Mouse (Mus musculus) forebrain, embryonic 12.5 days (tissue): ENCODE measurements around the gene Upk3bl. TPM values are rescaled to one million over a fixed set of nuclear protein-coding genes. Genes with fewer than 3 reads are reported as not detected.

Experiments used
- ATAC-seq: fragments of 200-750 bp; cut with Nextera tagmentation; 2 replicates; pipeline ENCODE4 v1.8.0; 2017; ENCODE audit warnings: moderate TSS enrichment; ENCODE audit not compliant: low FRiP score
- H3K27ac ChIP-seq: fragments of 300-500 bp; sonication (generic); 2 replicates; pipeline ENCODE4 v1.5.1; 2016; ENCODE audit warnings: mild to moderate bottlenecking
- H3K27me3 ChIP-seq: fragments of 300-500 bp; sonication (generic); 2 replicates; pipeline ENCODE4 v1.6.1; 2016; ENCODE audit warnings: mild to moderate bottlenecking
- H3K36me3 ChIP-seq: fragments of 300-500 bp; sonication (generic); replicated peaks from 2 replicates; pipeline ENCODE4 v1.6.1; 2016; ENCODE audit warnings: mild to moderate bottlenecking
- H3K4me1 ChIP-seq: fragments of 300-500 bp; sonication (generic); 2 replicates; pipeline ENCODE4 v1.6.1; 2016
- H3K4me2 ChIP-seq: fragments of 300-500 bp; sonication (generic); 2 replicates; pipeline ENCODE4 v1.6.1; 2016; ENCODE audit warnings: mild to moderate bottlenecking, moderate library complexity
- H3K4me3 ChIP-seq: fragments of 300-500 bp; sonication (generic); replicated peaks from 2 replicates; pipeline ENCODE4 v1.5.1; 2016; ENCODE audit warnings: mild to moderate bottlenecking
- H3K9ac ChIP-seq: fragments of 300-500 bp; sonication (generic); 2 replicates; pipeline ENCODE4 v1.6.1; 2016; ENCODE audit warnings: mild to moderate bottlenecking
- H3K9me3 ChIP-seq: fragments of 300-500 bp; sonication (generic); 2 replicates; pipeline ENCODE4 v1.6.1; 2016
- WGBS: fragments of 180-500 bp; shearing (Covaris S2); methylation state at CpG from one replicate; pipeline ENCODE4 v1.1.7; 2016; 5-methylcytosine and 5-hydroxymethylcytosine counted together
- polyA plus RNA-seq: library from polyadenylated mRNA; unstranded; fragments of >200 nt; fragmentation: Nextera tagmentation; extraction: Ambion mirVana; gene quantifications from 2 replicates; pipeline ENCODE4 v1.2.1, GENCODE M21; 2016

The Upk3bl gene
- polyA plus RNA-seq, 1 experiment from 2014 or later: 0.92 TPM

DNA sequence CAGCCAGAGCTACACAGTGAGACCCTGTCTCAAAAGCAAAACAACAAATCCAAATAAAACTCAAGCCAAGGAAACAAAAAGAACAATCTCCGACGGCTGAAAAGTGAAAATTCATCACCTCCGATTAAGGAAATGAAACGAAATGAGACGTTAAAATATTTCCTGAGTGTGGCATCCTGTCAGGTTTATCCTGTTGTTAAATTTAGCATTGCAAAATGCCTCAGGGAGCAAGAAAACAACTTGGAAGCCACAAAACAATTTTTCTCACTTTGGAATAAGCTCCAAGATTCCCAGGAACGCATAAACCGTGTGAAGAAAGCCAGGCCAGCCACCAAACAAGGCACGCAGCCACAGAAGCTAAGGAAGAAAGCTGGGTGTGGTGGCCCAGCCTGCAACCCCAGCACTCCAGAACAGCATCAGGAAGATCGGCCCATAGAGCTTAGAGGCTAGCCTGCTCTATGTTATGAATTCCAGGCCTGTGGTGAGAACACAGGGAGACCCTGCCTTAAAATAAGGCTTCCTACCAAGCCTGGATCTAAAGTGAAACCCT is 22.8 kb downstream of the Upk3bl start:
- no peak for ATAC-seq
- Histone ChIP-seq H3K36me3 (no peaks in the 10 kb centered on the region), H3K4me2 (no peak overlapping the region), H3K9me3 (no peaks in the 10 kb centered on the region), H3K4me1 (peaks cover 3% of the 10 kb centered on the region; the same call in 1 of the 2 replicates), H3K9ac (no peak overlapping the region), H3K27ac (no peak overlapping the region), H3K27me3 (peaks cover 8% of the 10 kb centered on the region), H3K4me3 (no peak overlapping the region)
- WGBS: 89% methylated on average over 9 of the region's 9 CpGs

DNA sequence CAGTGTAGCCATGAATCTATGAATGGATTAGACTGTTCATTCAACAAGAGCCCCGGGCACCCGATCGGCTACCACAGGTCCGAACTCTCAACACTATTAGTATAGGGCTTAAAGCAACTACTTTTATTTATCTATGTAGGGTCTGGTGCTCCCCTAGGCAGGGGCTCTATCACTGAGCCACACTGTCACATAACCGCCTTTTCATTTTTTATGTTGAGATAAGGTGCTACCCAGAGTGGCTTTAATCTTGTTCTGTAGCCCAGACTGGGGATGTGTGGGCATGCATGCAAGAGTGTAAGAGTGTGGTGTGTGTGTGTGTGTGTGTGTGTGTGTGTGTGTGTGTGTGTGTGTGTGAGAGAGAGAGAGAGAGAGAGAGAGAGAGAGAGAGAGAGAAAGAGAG is 23.8 kb downstream of the Upk3bl start:
- H3K9me3 ChIP-seq: no peaks in the 10 kb centered on the region
- 95% methylated on average over 5 of the region's 5 CpGs for WGBS
- no peak for ATAC-seq
- H3K4me3 ChIP-seq: no peak overlapping the region
- H3K9ac ChIP-seq: no peak overlapping the region
- no peak overlapping the region for H3K27ac ChIP-seq
- no peak overlapping the region for H3K4me2 ChIP-seq
- peaks cover 4% of the 10 kb centered on the region for H3K4me1 ChIP-seq
- peaks cover 8% of the 10 kb centered on the region for H3K27me3 ChIP-seq
- no peaks in the 10 kb centered on the region for H3K36me3 ChIP-seq

GRCm38 (mm10) chr5:136082345-136082744 is 28.1 kb downstream of the Upk3bl start:
- H3K4me3 ChIP-seq: no peak overlapping the region
- H3K27ac ChIP-seq: no peak overlapping the region
- H3K9ac ChIP-seq: no peak overlapping the region
- no peak for ATAC-seq
- peaks cover 26% of the 10 kb centered on the region for H3K27me3 ChIP-seq
- no peak overlapping the region for H3K4me2 ChIP-seq
- H3K36me3 ChIP-seq: no peaks in the 10 kb centered on the region
- H3K4me1 ChIP-seq: peaks cover 24% of the 10 kb centered on the region
- WGBS: 77% methylated on average over 4 of the region's 4 CpGs
- H3K9me3 ChIP-seq: no peaks in the 10 kb centered on the region

GRCm38 (mm10) chr5:136083669-136084107 is 29.4 kb downstream of the Upk3bl start, which contains the start of gene Rasa4:
TSS of gene Rasa4 (plus strand) at chr5:136083916.
- no peaks in the 10 kb centered on the region for H3K9me3 ChIP-seq
- H3K9ac ChIP-seq: peak within 1 kb of the TSS; percentile 64
- H3K4me2 ChIP-seq: peak within 1 kb of the TSS; percentile 90
- H3K4me3 ChIP-seq: peak within 1 kb of the TSS; percentile 52
- peaks cover 31% of the 10 kb centered on the region for H3K27me3 ChIP-seq
- WGBS: under 1% methylated on average over 25 of the region's 28 CpGs
- H3K27ac ChIP-seq: no peak within 1 kb of the TSS
- no peaks in the 10 kb centered on the region for H3K36me3 ChIP-seq
- H3K4me1 ChIP-seq: peaks cover 28% of the 10 kb centered on the region
- ATAC-seq: peak; percentile 97

- H3K4me3 ChIP-seq: peak overlapping the region; percentile 52
- H3K9me3 ChIP-seq: no peaks in the 10 kb centered on the region
- no peak overlapping the region for H3K27ac ChIP-seq
- no peak; the same call in none of the 2 replicates for ATAC-seq
- H3K4me1 ChIP-seq: peaks cover 28% of the 10 kb centered on the region
- peak overlapping the region; percentile 64 for H3K9ac ChIP-seq
- H3K4me2 ChIP-seq: peak overlapping the region; percentile 90
- WGBS: 1% methylated on average over 23 of the region's 23 CpGs
- H3K36me3 ChIP-seq: no peaks in the 10 kb centered on the region
- H3K27me3 ChIP-seq: peaks cover 32% of the 10 kb centered on the region
These were observed 30.0 kb downstream of the Upk3bl start for GRCm38 (mm10) chr5:136084144-136084881.

- ATAC-seq: peak; percentile 22; the same call in 1 of the 2 replicates
- Histone ChIP-seq H3K36me3 (no peaks in the 10 kb centered on the region), H3K4me2 (peak overlapping the region; percentile 90), H3K27me3 (peaks cover 34% of the 10 kb centered on the region), H3K9me3 (no peaks in the 10 kb centered on the region), H3K27ac (0 out of 2 replicates have a peak overlapping the region, but pooled peaks have one; percentile 13), H3K9ac (no peak overlapping the region), H3K4me3 (peak overlapping the region; percentile 52), H3K4me1 (peaks cover 28% of the 10 kb centered on the region)
- 5% methylated on average over 19 of the region's 21 CpGs for whole genome bisulfite sequencing
These were observed 30.8 kb downstream of the Upk3bl start for GRCm38 (mm10) chr5:136084891-136085651.

GRCm38 (mm10) chr5:136086290-136086689 is 32.0 kb downstream of the Upk3bl start:
- WGBS: 95% methylated on average over 8 of the region's 8 CpGs
- H3K27me3 ChIP-seq: peaks cover 31% of the 10 kb centered on the region
- no peak overlapping the region for H3K4me3 ChIP-seq
- no peak overlapping the region for H3K27ac ChIP-seq
- no peak overlapping the region for H3K4me2 ChIP-seq
- H3K4me1 ChIP-seq: peaks cover 28% of the 10 kb centered on the region
- H3K9me3 ChIP-seq: no peaks in the 10 kb centered on the region
- no peak overlapping the region for H3K9ac ChIP-seq
- ATAC-seq: no peak
- no peaks in the 10 kb centered on the region for H3K36me3 ChIP-seq

GRCm38 (mm10) chr5:136088821-136089575 is 34.7 kb downstream of the Upk3bl start:
- H3K9ac ChIP-seq: no peak overlapping the region
- no peak overlapping the region for H3K27ac ChIP-seq
- no peaks in the 10 kb centered on the region for H3K36me3 ChIP-seq
- no peaks in the 10 kb centered on the region for H3K9me3 ChIP-seq
- WGBS: 15% methylated on average over 14 of the region's 14 CpGs
- H3K4me1 ChIP-seq: peaks cover 21% of the 10 kb centered on the region
- peaks cover 30% of the 10 kb centered on the region for H3K27me3 ChIP-seq
- H3K4me3 ChIP-seq: no peak overlapping the region
- no peak overlapping the region for H3K4me2 ChIP-seq
- ATAC-seq: no peak

DNA sequence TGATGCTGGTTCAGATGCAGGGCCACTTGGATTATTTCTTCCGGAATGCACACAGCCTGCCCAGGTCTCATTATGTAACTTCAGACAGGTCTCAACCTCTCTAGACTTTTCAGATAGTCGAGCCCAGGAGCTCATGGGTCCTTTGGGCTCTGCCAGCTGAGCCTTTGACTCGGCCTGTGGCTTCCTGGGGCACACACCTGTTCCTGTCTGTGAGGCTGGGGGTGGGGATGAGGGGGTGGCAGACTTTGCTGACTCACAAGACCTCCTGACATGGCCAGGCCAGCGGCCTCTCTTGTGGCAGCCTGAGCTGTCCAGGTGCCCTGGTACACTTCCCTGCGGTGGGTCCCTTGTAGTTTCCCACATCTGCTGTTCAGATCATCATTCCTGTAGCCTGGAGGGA is 37.6 kb downstream of the Upk3bl start:
- H3K27ac ChIP-seq: no peak overlapping the region
- ATAC-seq: no peak

DNA sequence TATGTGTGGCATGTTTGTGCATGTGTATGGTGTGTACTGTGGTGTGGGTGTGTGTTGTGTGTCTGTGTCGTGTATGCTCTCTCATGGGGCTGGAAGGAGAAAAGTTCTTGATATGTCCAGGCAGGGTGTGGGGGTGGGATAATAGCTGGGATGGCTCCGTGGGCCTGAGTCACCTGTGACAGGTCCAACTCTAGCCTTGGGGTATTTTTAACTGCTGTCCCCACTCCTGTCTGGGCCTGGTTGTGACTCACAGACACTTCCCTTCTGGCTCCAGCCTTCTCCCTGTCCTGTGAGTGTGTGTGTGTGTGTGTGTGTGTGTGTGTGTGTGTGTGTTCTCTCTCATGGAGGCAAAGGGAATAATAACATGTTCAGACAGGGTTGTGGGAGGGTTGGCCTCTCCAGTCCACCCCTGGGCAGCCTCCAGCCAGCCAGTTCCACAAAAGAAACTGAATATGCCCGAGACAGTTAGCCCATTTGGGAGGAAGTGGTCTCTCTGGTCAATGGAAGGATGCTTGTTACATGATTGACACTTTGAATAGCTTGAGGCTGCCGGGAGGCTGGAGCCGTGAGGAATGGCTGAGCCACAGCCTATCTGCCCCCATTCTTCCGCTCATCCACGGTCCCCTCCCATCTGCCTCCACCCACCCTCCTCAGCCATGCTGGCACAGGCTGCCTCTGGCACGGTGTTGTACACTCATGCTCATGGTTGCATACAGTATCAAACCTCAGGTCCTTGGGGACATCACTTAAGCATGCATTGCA is 40.1 kb downstream of the Upk3bl start:
- no peak for ATAC-seq
- H3K4me3 ChIP-seq: no peak overlapping the region
- no peak overlapping the region for H3K9ac ChIP-seq
- no peaks in the 10 kb centered on the region for H3K9me3 ChIP-seq
- H3K4me1 ChIP-seq: peaks cover 8% of the 10 kb centered on the region
- no peak overlapping the region for H3K4me2 ChIP-seq
- 55% methylated on average over 8 of the region's 8 CpGs for WGBS
- no peaks in the 10 kb centered on the region for H3K36me3 ChIP-seq
- H3K27ac ChIP-seq: no peak overlapping the region
- peaks cover 14% of the 10 kb centered on the region; the same call in 1 of the 2 replicates for H3K27me3 ChIP-seq

More for the DNA sequence above, 37.6 kb downstream of the Upk3bl start:
- Histone ChIP-seq H3K4me3 (no peak overlapping the region), H3K9ac (no peak overlapping the region), H3K4me1 (peaks cover 11% of the 10 kb centered on the region), H3K4me2 (no peak overlapping the region), H3K9me3 (no peaks in the 10 kb centered on the region), H3K36me3 (no peaks in the 10 kb centered on the region), H3K27me3 (peaks cover 15% of the 10 kb centered on the region; the same call in 1 of the 2 replicates)
- 67% methylated on average over 5 of the region's 5 CpGs for WGBS

DNA sequence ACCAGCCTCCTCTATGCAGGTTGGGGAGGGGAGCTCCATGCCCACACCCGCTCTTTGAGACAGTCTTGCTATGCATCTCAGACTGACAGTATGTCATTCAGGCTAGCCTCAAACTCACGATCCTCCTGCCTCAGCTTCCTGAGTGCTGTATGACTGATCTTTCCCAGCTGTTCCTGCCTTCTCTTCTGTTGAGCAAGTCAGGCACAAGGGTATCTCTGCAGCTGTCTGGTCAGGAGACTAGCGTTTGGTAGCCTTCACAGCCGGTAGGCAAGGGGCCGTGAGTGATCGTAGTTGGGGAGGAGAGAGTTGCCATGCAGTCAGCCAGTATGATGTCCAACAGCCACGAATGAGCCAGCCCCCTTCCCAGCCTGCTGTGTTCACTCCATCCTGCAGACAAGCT is 40.8 kb downstream of the Upk3bl start:
- Histone ChIP-seq H3K4me3 (no peak overlapping the region), H3K4me1 (peaks cover 8% of the 10 kb centered on the region), H3K9ac (no peak overlapping the region), H3K27ac (no peak overlapping the region), H3K27me3 (peaks cover 14% of the 10 kb centered on the region; the same call in 1 of the 2 replicates), H3K4me2 (no peak overlapping the region), H3K36me3 (no peaks in the 10 kb centered on the region), H3K9me3 (no peaks in the 10 kb centered on the region)
- no peak for ATAC-seq
- 70% methylated on average over 7 of the region's 7 CpGs for WGBS
